ENCODE assay signal across 8 mouse cellular contexts in the genomic region with DNA sequence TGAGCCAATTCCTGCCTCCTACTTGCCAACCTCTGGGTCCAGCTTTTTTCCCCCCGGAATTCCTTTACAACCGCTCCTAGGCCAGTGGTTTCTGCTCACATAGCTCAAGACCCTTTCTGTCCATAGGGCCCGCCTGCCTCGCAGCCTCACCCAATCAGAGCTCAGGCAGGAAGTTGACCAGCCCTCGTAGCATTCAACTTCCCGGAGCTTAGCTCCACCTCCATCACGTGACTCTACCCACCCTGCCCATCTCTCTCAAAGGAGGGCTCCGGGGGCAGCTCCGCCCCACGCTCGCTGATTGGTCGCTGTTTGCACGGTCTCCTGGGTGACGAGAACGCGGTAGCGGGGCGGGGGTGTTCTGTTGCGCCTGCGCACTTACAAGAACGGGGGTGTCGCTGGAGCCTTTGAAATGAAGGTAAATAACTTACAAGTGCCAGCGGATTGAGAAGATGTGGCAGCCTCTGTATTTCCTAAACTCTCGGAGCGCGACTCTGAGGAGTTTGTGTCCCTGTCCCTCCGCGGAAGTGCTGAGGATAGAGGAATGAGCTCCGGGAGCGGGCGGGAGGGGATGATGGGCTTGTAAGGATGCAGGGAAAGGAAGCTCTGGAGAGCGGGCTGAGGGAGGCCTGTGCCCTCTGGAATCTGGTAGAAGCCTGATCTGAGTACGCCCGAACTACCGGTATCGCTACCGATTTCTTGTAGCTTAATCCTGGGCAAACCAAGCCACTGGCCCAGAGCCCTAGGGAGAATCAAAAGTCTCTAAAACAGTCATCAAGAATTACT. TPM values are rescaled to one million over a fixed set of nuclear protein-coding genes. Genes with fewer than 3 reads are reported as not detected.
A peak's percentile ranks its signal among the peaks of the same experiment; 100 is the strongest.
DNase-seq lines count a peak whose midpoint lies in the region; ATAC-seq lines count a peak whose summit lies in the region.

A gene (plus strand): TSS at position 351 of the 783 bp plus-strand sequence.

- peak within 1 kb of the TSS; percentile 67 for H3K27ac ChIP-seq in forebrain, embryonic 14.5 days (ENCODE audit: low read depth, low read length)
- peak within 1 kb of the TSS; percentile 89 for H3K27ac ChIP-seq in neural tube, embryonic 15.5 days (replicated peaks)

- no peaks in the 10 kb centered on the region for H3K36me3 ChIP-seq in forebrain, embryonic 14.5 days (ENCODE audit: control insufficient read depth, insufficient read depth, low read length)
- H3K36me3 ChIP-seq in neural tube, embryonic 15.5 days = peaks cover 8% of the 10 kb centered on the region; the same call in 1 of the 2 replicates

- ATAC-seq in forebrain, embryonic 14.5 days = peak; percentile 100
- ATAC-seq in neural tube, embryonic 15.5 days (ENCODE audit: low FRiP score) = peak; percentile 99

- no peaks in the 10 kb centered on the region for H3K9me3 ChIP-seq in forebrain, embryonic 14.5 days (replicated peaks; ENCODE audit: control insufficient read depth, low read length)
- no peaks in the 10 kb centered on the region for H3K9me3 ChIP-seq in neural tube, embryonic 15.5 days (replicated peaks)

- H3K4me3 ChIP-seq in forebrain, embryonic 14.5 days (ENCODE audit: low read depth, low read length) = peak within 1 kb of the TSS; percentile 45
- H3K4me3 ChIP-seq in neural tube, embryonic 15.5 days (replicated peaks) = peak within 1 kb of the TSS; percentile 61

- DNase-seq in ES-CJ7 (ENCODE audit: low read depth, low spot score) = peak; percentile 99
- peak; percentile 99 for DNase-seq in cerebellum, adult 11 months
- DNase-seq in forebrain, embryonic 14.5 days (ENCODE audit: low spot score) = peak; percentile 99
- peak; percentile 96 to 97 for DNase-seq in heart, postnatal 14 days
- DNase-seq in layer of hippocampus, adult 11-12 months (ENCODE audit: low spot score) = peak; percentile 99
- DNase-seq in lung, adult 18-20 months = peak; percentile 100
- peak; percentile 99 for DNase-seq in testis, postnatal 14 days (ENCODE audit: low spot score)

- intact Hi-C loops in heart, postnatal 14 days (cut with DNase I) = no loop called here

- peak within 1 kb of the TSS; percentile 72 for H3K9ac ChIP-seq in forebrain, embryonic 14.5 days (ENCODE audit: low read length)
- H3K9ac ChIP-seq in neural tube, embryonic 15.5 days (replicated peaks) = peak within 1 kb of the TSS; percentile 72

- H3K4me2 ChIP-seq in forebrain, embryonic 14.5 days (ENCODE audit: low read length) = peak within 1 kb of the TSS; percentile 83
- peak within 1 kb of the TSS; percentile 65 for H3K4me2 ChIP-seq in neural tube, embryonic 15.5 days

- under 1% methylated on average over 37 of the region's 37 CpGs for WGBS in forebrain, embryonic 14.5 days
- WGBS in neural tube, embryonic 15.5 days = under 1% methylated on average over 37 of the region's 37 CpGs

- no peaks in the 10 kb centered on the region for H3K27me3 ChIP-seq in forebrain, embryonic 14.5 days (replicated peaks; ENCODE audit: control insufficient read depth, insufficient read depth, low read length)
- no peaks in the 10 kb centered on the region for H3K27me3 ChIP-seq in neural tube, embryonic 15.5 days (replicated peaks)

- peaks cover 5% of the 10 kb centered on the region; the same call in 1 of the 2 replicates for H3K4me1 ChIP-seq in forebrain, embryonic 14.5 days (ENCODE audit: control insufficient read depth, insufficient read depth, low read length)
- peaks cover 11% of the 10 kb centered on the region for H3K4me1 ChIP-seq in neural tube, embryonic 15.5 days

RNA-seq across cellular contexts. Expression of the gene that starts here (rescaled TPM):
- 10.3 and 10.4 TPM in 2 replicates for polyA plus RNA-seq in forebrain, embryonic 14.5 days (2014; fragmentation: Nextera tagmentation; extraction: Ambion mirVana)
- 1 to 10 TPM; 2.7 to 4.5 TPM for total RNA-seq in heart, postnatal 14 days (2021)
- polyA plus RNA-seq in neural tube, embryonic 15.5 days (2015; fragmentation: Nextera tagmentation; extraction: Ambion mirVana) = 10.3 and 10.7 TPM in 2 replicates

Comparison
In these comparisons a context has a peak if more than half of its experiments do, and no peak if none do; other contexts are left out.
1. Peak in every context shown above with its lines: DNase-seq, ATAC-seq, H3K4me3 ChIP-seq and H3K27ac ChIP-seq.